Mouse (Mus musculus) erythroblast, embryonic 14.5 days (primary cell): ENCODE measurements around the gene Cnpy1.

ENCODE experiments used
- GATA1 ChIP-seq: IDR thresholded peaks from 2 replicates; pipeline ENCODE4 v1.6.1; 2012; ENCODE audit warnings: low read length, inconsistent platforms, mixed read lengths
- TAL1 ChIP-seq: IDR thresholded peaks from 3 replicates; pipeline ENCODE4 v1.6.1; 2012; ENCODE audit warnings: low read length, inconsistent platforms, mixed read lengths

DNA sequence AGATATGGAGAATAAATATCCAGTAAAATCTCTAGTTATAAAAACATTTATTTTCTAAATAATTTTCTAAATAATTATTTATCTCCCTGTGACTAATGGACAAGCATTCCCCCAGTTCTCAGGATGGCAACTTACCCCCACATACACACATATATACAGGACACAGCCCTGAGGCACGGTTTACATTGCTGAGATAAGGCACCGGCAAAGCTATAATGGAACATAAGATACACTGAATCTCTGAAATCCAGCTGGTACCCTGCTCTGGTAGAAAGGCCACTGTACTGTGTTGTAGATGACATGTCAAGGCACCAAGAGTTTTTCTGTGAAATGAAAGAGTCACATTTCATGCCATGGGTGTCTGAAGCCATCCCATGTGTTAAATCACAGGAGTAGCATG lies 40.9 kb downstream of the Cnpy1 start:
- no peak for TF ChIP-seq GATA1
- no peak for TF ChIP-seq TAL1
